Mouse (Mus musculus): ENCODE data around the gene Stard3.

DNA sequence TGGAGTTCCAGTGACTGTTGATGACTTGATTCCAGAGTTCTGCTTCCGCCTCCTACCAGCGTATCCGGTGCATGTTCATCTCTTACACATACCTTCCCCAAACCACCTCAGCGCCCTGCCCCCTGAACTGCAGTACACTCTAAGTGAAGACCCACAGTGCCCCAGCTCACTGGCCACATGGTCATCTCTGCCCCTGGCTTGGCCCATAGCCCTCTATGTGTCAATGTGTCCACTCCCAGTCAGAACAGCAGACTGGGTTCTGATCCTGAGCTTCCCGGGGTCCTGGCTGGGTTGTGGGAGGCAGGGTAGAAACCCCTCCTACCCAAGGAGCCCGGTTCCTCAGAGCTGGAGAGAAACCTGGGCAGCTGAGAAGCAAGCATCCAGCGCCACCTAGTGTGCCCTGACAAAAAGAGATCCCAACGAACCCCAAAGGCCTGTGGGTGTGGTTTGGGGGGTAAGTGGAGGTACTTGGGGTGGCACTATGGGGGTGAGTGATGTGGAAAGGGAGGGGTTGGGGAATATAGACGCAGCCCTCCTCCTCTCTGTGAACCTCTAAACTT is 31.1 kb downstream of the Stard3 start:
- peak; percentile 82 for TF ChIP-seq CTCF (IDR thresholded peaks at IDR 0.05; ENCODE audit: borderline replicate concordance, control insufficient read depth, extremely low read depth, insufficient read depth, low read length, poor library complexity)
- no peak for TF ChIP-seq POLR2A (IDR thresholded peaks at IDR 0.05; ENCODE audit: control insufficient read depth, extremely low read depth, insufficient read depth, low read length, poor library complexity)

All from thymus, adult 2 months (tissue).